Mouse (Mus musculus): ENCODE results near the gene Atp6v1e1.
"Not testable (repeated sequence)": the region's sequence is repeated elsewhere in the genome, so short reads cannot be mapped to it uniquely, and the experiment has no call there.

Gene Atp6v1e1

DNA sequence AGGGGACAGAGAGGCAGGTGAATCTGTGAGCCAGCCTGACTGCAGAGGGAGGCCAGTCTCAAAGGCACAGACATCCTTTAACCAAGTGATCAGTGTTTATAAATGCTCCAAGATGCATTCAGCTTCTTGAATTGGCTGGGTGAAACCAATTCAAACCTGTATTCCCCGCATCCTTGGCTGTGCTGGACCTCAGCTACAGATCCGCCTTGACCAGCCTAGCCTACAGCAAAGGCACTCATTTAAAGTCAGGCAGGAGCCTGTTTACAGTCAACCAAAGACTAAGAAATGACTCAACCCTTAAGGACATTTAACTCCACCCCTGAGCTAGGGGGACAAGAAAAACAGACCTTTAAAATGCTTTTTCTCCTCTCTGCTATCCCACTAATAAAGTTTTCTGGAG is 3.3 kb downstream of the Atp6v1e1 start:
- DNase-seq: no peak

DNA sequence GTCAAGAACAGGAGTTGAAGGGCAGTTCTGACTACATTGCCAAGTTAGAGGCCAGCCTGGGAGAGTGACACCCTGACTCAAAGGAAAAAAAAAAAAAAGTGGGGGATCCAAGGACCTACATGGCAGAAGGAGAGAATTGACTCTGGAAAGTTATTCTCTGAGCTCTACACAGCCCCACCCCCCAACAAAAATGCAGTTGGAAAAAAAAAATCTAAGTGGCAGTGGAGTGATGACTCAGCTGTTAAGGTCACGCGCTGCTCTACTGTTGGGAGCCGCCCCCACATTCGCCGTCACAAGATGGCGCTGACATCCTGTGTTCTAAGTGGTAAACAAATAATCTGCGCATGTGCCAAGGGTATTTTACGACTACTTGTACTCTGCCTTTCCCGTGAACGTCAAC is 10.6 kb downstream of the Atp6v1e1 start:
- DNase-seq: not testable (repeated sequence)

DNA sequence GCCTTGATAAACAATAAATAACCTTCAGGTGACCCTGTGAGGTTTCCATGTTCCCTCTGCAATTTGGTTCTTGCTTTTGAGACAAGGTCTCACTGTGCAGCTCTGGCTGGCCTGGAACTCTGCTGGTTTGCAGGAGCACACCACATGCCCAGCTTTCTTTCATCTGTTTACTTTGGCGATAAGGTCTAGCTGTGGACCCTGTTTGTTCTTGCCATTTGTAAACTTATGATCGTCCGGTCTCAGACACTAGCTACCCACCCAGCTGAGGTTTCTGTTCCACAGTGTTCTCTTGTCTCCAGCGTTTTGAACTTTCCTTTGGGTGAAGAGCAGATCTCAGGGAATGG is 14.9 kb downstream of the Atp6v1e1 start:
- DNase-seq: no peak

DNA sequence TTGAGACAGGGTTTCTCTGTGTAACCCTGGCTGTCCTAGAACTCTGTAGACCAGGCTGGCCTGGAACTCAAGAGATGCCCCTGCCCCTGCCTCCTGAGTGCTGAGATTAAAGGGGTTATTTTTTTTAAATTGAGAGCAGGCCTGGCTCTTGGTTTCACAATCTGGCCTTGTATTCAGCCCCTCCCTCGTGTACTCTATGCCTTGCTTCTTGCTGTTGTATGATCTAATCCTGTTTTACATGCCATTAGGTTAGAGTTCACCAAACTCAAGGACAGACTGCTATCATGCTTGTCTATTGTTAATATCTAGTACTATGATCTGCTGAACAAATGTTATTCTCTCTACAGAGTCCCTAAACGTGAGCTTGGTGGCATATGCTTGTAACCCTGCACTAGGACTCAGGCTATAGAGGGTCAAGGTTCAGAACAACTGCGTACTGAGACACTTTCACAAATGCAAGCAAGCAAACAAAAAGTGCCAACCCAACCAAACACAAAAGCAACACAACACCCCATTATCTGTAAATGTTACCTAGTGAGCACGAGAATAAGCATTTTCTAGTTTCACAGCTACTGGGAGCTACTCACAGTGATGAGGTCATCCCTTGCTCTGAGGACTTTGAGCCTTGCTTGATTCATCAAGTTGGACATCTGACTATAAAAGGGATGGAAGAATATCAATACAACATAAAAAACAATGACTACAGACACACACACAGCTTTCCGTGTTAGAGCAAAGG is 15.4 kb downstream of the Atp6v1e1 start:
- DNase-seq: no peak

DNA sequence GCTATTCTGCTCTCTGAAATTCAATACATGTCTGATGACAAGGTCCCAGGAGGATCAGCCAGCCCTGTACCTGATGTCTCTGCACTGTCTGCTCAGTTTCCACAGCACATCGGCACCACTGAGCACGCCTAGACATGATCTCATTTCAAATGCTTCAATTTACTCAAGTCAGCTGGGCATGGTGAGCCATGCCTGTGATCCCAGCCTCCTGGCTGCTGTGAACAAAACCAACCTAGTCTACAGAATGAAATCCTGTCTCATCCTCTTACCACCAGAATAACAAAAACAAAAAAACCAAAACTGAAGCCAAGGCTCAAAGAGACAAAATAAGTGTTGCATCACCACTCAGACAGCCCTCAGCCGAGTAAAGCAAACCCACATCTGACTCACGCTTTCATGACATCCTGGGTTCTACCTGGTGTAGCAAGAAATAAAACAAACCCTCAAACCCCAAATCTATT is 23.0 kb downstream of the Atp6v1e1 start:
- DNase-seq: no peak

DNA sequence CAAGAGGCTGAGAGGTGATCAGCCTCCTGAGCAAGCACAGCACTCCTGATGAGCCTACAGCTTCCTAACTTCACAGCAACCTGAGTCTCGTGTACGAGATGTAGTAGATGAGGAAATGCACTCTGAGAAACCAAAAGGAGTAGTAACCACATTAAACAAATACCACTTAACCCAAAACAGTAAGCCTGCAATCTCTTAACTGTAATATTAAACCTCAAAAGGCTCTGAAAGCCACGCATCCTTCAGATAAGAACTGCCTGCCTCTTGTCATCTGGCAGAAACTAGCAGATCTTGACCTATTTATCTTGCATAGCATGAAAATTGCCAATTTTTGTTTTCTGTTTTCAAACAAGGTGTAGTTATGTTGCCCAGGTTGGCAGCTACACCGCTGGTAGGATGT is 23.7 kb downstream of the Atp6v1e1 start:
- no peak for DNase-seq

DNA sequence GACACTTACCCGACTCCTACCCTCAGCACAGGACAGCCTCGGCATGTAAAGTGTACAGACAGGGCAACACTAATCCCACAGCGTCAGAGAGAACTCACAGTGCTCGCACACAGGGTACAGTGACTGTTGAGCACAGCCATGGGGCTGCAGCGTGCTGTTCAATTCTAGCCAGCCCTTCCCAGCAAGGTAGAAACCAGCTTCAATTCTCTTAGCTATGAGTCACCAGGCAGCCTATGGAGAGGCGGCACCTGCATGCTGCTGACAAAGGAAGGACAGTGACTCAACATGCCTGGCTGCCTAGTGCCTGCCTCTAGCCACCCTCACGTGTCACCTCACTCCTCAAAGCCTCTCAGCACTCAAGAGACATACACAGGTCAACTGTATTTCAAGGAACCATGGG is 24.6 kb downstream of the Atp6v1e1 start:
- peak; percentile 29 to 32 for DNase-seq

DNA sequence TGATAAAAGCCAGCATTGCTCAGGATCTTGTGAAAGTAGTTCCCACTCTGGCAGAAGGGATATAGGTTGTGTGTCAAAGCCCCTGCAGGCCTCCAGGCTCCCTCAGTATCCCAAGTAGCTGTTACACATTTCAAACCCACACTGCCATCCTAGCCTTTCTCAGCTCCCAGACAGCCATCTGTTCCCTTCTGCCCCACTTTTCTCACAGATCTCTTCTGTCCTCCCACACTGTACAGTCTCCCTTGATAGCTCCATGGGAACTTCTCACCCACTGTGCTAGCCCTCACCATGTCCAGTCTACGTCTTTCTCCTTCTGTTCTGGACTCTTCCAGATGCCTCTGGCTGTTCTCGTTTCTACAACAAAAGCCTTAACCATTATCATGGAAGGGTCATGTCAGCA is 26.5 kb downstream of the Atp6v1e1 start:
- peak in 1 of 2 experiments; percentile 19 for DNase-seq

DNA sequence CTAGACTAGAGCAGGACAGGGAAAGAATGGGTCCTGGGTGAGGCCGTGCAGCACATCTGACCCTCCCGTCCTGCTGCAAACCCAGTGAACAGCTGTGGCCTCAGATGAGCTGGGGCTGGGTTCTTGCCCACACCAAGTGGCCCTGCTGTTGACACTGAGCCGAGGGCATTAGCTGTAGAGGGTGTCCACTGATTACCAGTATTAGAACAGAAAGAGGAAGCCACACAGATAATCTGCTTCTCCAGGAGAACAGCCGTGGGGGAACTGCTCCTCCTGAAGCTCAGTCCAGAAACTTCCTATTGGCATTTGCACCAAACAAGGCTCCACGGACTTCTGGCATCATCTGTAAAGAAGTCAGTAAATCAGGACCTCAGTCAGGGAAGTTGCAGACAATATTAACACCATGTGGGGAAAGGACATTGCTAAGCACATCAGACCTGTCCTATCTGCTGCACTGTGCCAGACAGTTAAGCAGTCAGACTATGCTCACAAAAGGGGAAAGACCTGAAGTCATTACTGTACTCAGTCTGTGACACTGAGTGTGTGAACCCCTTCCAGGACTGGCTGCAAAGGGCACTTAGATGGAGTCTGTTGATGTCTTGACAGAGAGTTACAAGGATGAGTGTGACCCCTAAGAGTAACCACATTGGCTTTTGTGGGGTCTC is 27.0 kb downstream of the Atp6v1e1 start:
- DNase-seq: no peak

DNA sequence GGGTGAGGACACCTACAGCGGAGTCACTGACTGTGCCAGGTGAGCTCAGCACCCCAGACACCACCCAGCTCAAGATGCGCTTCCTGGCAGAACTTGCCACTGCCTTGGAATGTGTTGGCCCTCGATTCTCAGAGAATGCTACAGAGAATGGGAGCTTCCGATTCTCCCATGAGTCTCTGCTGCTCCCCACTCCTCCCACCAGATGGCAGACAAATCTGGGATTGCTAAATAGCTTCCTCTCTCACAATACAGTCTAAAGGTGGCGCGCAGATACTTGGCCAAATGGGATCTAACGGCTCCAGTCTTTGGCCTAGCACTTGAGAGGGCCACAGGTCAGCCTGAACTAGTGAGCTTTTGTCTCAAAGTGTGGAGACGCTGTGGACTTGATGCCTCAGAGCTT is 29.6 kb downstream of the Atp6v1e1 start:
- DNase-seq: no peak

DNA sequence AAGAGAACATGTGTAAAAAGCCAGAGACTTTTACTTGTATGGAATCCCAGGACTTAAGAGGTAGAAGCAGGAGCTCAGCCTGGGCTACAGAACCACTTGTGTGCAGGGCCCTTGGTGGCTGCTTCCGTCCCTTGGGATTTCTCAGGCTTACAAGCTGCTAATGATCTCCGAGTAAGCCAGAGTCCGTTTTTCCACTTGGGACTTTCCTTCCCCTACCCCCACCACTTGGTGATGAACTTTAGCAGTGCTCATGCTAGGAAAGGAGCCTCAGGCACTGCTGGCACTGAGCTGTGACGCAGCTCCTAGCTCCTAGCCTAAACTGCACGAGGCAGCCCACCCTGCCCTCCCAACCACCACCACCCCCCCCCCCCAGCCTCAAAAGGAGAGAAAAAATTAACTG is 31.9 kb downstream of the Atp6v1e1 start:
- DNase-seq: no peak

DNA sequence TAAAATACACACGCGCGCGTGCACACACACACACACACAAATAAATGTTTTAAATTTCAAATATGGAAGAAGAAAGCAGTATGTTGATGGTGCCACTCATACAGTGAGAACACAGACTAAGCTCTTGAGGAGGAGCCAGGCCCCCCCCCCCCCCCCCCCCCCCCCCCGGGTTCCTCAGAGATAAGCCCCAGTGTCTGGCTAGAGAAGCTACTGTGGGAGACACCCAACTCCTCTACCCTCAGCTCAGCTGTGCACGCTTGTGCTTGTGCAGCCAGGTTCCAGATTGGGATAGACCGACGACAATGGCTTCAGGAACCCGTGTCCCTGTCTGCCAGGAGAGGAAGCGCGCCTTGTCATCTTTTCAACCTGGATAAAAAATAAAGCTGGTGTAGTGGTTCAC is 32.4 kb downstream of the Atp6v1e1 start:
- DNase-seq: no peak

DNA sequence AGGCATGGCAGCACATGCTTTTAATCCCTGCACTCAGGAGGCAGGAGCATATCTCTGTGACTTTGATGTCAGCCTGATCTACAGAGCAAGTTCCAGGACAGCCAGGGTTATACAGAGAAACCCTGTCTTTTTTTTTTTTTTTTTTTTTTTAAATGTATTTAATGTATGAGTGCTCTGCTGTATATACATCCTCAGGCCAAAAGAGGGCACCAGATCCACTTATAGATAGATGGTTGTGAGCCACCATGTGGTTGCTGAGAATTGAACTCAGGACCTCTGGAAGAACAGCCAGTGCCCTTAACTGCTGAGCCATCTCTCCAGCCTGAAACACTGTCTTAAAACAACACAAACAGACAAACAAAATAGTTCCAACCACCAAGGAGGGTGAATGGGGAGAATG is 33.7 kb downstream of the Atp6v1e1 start:
- no peak for DNase-seq

DNA sequence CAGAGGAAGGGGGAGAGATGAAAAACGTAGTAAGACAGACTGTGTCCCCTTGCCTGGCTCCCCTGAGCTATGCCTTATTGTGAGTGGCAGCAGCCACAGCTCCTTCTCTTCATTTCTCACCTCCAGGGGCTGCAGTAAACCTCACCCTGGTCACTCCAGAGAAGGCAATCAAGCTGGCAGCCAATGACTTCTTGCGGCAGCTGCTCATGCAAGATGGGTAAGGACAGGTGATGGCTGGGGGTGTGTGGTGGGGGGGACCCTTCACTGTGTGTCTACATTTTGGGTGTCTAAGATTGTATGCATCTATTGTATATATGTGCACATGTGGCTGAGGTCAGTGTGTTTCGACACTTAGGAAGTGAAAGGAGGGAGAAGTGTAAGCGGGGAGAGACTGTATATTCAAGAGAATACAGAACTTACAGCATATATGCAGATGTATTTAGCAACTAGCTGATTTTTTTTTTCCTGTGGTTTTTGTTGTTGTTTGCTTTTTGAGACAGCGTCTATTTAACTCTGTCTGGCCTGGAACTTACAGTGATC is 34.5 kb downstream of the Atp6v1e1 start:
- DNase-seq: no peak

DNA sequence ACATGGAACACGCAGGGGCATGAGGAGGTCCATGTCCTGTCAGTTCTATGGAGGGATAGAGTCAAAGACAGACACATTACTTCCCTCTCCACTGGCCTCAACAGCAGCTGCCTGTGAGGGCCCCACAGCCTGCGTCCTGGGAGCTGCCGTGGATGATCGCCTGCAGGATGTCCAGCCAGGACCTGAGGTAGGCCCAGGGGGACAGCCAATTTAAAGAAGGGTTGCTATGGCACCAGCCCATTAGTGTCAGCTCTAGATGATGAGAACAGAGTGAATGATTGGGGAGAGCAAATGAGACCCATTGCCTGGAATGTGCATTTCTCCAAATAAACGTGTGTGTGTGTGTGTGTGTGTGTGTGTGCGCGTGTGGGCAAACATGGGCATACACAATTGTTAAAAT is 38.2 kb downstream of the Atp6v1e1 start:
- no peak for DNase-seq

DNA sequence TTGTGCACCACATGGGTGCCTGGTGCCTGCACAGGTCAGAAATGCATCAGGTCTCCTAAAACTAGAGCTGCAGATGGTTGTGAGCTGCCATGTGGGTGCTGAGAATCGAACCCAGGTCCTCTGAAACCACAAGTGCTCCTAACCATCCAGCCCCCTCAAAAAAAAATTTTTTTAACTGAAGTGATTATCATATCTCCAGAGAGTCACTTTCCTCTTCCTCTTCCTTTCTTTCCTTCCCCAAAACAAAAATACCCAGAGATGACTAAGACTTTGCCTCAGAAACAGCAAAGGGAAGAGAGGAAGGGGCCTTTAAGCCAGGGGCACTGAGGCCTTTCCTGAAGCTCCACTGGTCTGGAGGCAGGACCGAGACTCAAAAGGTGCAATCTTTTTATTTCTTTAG is 39.6 kb downstream of the Atp6v1e1 start:
- no peak for DNase-seq

DNA sequence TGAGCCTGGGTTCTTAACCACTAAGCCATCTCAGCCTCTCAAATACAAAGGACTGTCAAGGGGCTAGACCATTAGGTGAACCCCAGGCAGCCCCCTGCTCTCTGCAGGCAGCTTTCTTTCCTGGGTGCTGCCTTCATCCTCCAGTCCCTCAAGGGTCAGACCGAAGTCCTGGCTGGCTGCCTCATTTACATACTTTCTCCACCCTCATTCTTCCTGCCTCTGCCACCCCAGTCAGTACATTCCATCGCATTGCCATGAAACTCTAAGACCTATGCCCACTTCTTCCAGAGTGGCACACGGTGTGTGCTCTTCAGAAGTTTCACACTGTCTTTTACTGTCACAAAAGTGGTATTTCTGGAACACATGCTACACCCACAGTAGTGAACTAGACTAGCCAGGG is 44.4 kb downstream of the Atp6v1e1 start:
- DNase-seq: no peak

DNA sequence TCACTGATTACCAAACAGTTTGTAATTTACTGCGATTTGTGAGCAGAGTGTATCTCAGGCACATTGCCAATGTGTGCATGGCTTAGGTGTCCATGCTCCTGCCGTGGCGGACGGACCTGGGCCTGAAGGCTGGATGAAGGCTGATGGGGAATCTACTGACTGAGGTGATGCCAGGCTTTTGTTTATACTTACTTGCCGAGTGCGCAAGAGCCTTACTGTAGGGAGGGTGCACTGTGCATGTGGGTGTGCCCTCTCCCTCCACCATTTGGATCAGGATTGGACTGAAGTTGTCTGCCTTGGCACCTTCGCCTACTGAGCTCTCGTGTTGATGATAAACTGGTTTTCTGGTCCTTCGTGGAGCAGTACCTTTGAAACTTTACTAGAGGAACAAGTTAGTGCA is 45.1 kb downstream of the Atp6v1e1 start:
- DNase-seq: no peak

DNA sequence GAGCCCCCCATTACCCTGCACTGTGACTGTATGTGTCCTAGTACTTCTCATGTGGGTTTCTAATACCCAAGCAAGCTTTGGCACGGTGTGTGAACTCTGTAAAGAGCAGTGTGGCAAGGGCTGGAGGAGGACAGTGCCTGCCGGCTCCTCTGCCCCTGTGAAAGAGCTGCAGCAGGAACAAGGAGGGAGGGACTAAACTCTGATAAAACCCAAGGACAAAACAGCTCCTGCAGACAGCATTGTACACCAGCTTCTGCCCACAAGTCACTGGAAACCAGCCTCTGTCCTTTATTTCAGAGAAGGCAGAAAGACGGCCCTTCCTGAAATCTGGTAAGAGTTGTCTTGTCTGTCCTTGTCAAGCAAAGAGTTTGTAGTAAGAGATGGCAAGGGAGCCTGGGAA is 46.3 kb downstream of the Atp6v1e1 start:
- no peak for DNase-seq

DNA sequence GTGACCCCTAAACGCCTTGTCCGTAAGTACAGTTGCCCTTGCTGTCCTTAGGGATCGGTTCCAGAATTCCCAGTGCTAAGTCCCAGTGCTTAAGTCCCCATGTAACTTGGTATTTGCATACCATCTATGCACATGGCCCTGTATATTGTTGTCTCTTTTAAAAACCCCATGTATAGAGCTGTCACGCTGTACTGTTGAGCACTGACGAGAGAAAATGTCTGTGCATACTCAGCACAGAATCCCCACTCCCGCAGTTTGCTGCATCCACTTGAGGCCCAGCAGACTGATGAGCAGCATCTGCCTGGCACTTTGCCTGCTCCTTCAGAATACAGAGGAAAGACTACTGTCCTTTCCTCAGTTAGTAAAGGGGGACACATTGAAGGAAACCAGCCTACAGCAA is 48.8 kb downstream of the Atp6v1e1 start:
- no peak for DNase-seq

DNA sequence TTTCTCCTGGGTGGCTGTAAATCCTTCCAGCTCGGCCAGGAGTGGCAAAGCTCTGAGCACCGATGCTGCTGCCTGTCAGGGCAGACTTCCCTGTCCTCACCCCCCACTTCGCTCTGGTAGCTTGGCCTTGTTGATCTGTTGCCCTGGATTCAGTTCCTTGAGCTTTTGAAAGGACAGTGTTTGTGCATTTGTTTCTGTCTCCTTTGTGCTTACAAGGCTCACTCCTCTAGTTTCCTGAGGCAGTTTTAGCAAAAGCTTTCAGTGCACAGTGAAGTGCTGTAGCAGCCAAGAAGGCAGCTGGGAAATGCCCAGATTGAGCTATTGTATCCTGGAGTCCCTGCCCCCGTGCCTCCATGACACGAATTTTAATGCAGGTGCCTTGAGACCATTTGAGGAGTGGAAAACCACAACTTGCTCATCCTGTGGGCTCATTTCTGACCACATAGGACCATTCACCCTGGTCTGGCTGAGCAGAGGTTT is 49.4 kb downstream of the Atp6v1e1 start, which contains the start of gene Slc25a18:
Slc25a18 (plus strand) TSS at position 430 of the 480 bp plus-strand sequence.
- DNase-seq: no peak

DNA sequence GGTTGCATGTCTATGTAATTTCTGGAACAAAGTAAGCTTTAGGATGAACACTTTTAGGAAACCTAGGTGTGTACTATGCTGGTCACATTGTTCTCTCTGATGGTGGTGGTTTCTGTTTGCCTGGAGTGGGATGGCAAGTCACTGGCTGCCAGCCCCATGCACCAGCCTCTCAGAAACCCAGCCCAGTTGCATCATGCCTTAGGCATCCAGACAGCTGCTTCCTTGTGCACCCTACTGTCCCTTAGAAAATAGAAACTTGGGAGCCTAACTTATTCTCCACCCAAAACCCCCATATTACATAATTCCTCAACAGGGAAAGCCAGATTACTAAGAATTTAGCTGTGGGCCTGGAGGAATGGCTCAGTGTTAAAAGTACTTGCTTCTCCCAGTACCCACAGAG is 50.6 kb downstream of the Atp6v1e1 start:
- DNase-seq: no peak

DNA sequence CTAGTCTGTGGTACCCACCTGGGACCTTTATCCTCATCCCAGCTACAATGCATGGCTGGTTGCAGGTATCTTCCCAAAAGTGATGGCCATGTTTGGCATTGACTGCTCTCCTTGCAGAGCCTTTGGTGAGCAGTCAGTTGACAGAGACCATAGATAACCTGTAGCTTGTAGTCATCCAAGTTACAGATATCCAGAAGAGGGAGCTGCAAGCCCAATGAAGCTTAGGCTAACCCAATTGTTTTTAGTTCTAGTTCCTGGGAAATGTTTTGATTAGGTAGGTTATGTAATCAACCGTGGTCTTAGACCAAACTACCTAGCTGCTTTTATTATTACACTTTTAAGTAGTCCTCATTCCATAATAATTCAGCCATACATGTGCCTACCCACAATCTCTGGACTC is 51.2 kb downstream of the Atp6v1e1 start:
- DNase-seq: no peak

DNA sequence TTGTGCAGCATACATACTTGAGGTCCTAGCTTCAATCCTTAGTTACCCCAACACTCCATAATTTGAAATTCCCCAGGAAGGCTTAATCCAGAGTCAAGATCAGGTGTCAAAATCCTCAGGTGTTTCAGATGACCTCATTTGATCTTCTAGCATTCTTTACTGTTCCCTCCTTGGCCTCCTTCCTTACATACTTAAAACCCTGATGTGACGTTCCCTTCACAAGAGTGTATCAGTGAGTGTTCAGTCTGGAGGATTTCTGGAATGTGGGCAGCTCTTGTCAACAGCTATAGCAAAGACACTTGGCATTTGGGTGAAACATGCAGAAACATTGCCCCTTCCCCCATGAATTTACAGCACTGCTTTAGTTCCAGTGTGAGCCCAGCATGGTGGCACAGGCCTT is 52.6 kb downstream of the Atp6v1e1 start:
- no peak for DNase-seq

Data from cerebellum, postnatal 36 days (tissue).